Comparison of ENCODE assay signal across 12 mouse cellular contexts in the genomic region with DNA sequence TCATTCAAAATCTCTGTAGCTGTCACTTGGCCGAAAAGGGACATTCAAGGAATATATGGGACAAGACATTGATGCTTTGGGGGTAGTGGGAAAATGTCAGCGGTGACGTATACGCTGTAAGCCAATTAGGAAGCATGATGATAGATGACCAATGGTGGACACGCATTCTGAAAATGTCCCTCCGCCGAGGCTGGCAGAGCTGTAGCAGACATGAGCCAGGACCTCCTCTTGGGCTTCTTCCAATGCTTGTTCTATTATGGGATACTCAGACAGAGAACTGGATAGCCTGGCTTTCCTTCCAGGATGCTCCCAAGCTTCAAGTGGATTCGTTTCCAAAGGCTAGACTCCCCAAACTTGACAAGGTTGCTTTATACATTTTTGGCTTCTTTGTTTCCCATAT.
DNase-seq lines count a peak whose midpoint lies in the region; ATAC-seq and TF ChIP-seq lines count a peak whose summit lies in the region.
"Had no signal": no experiment of that assay in that cellular context is flagged by ENCODE, and none has a peak within 500 bp of the region (broad histone marks: within the 10 kb centered on the region; RNA-seq: fewer than 3 reads in every experiment).

No protein-coding gene starts in this region.

- no peaks in the 10 kb centered on the region for H3K36me3 ChIP-seq in lung, postnatal 0 days (ENCODE audit: insufficient read depth, low read length)
- H3K36me3 ChIP-seq: embryonic facial prominence, embryonic 10.5 days; liver, embryonic 15.5 days; midbrain, embryonic 10.5 days had no signal

- no peak for TF ChIP-seq EP300 in lung, postnatal 0 days (IDR thresholded peaks at IDR 0.05)

- peak; percentile 59 for ATAC-seq in frontal cortex, adult (ENCODE audit: low TSS enrichment)
- no peak for ATAC-seq in lung, postnatal 0 days
- no peak for ATAC-seq in activated CD4-positive, CD25-positive, alpha-beta regulatory T cell, adult 4 months

- TF ChIP-seq CTCF in lung, postnatal 0 days (IDR thresholded peaks at IDR 0.05), result no peak

- H3K27me3 ChIP-seq in lung, postnatal 0 days (replicated peaks; ENCODE audit: insufficient read depth, low read length), result no peaks in the 10 kb centered on the region
- H3K27me3 ChIP-seq: liver, embryonic 15.5 days had no signal

- H3K9ac ChIP-seq in lung, postnatal 0 days (replicated peaks; ENCODE audit: low read depth), result no peak overlapping the region
- H3K9ac ChIP-seq: liver, embryonic 15.5 days had no signal

- H3K4me3 ChIP-seq in lung, postnatal 0 days (ENCODE audit: low read depth, low read length), result no peak overlapping the region
- H3K4me3 ChIP-seq: embryonic facial prominence, embryonic 10.5 days; liver, embryonic 15.5 days; midbrain, embryonic 10.5 days had no signal

- no peak overlapping the region for H3K27ac ChIP-seq in lung, postnatal 0 days (ENCODE audit: low read length)
- H3K27ac ChIP-seq: embryonic facial prominence, embryonic 10.5 days; liver, embryonic 15.5 days; midbrain, embryonic 10.5 days had no signal

- H3K9me3 ChIP-seq in lung, postnatal 0 days (ENCODE audit: low read length), result no peaks in the 10 kb centered on the region
- H3K9me3 ChIP-seq: embryonic facial prominence, embryonic 10.5 days; liver, embryonic 15.5 days had no signal

- no peak overlapping the region for H3K4me2 ChIP-seq in lung, postnatal 0 days (replicated peaks; ENCODE audit: low read depth, low read length)
- H3K4me2 ChIP-seq: liver, embryonic 15.5 days had no signal

- peaks cover 2% of the 10 kb centered on the region; the same call in 1 of the 2 replicates for H3K4me1 ChIP-seq in lung, postnatal 0 days (ENCODE audit: insufficient read depth, low read depth, low read length)
- H3K4me1 ChIP-seq: liver, embryonic 15.5 days had no signal

- DNase-seq in frontal cortex, postnatal 25 days (ENCODE audit: low spot score in 2 of 2), result no peak
- DNase-seq in lung, postnatal 36 days, result peak; percentile 45
- no peak for DNase-seq in lung, postnatal 0 days (ENCODE audit: low spot score)
- DNase-seq in gastrocnemius, postnatal 25 days, result peak; percentile 72
- peak; percentile 55 for DNase-seq in layer of hippocampus, adult 9-11 months
- no peak for DNase-seq in adrenal gland, adult (ENCODE audit: inconsistent age in 2 of 2, low spot score in 1 of 2)
- DNase-seq: kidney, postnatal 36 days had no signal

- WGBS in lung, postnatal 0 days, result 75% methylated on average over 8 of the region's 8 CpGs

Comparison
In these comparisons a context has a peak if more than half of its experiments do, and no peak if none do; other contexts are left out.
1. DNase-seq: peak in lung, postnatal 36 days (single experiment), gastrocnemius, postnatal 25 days (single experiment) and layer of hippocampus, adult 9-11 months (single experiment); none in frontal cortex, postnatal 25 days (0 of 2), lung, postnatal 0 days (single experiment) and adrenal gland, adult (0 of 2).